Mouse (Mus musculus): ENCODE results near the gene Fignl1. TPM values are rescaled to one million over a fixed set of nuclear protein-coding genes. Genes with fewer than 3 reads are reported as not detected.

Fignl1 gene
- 89.3 and 93.2 TPM in 2 replicates for polyA plus RNA-seq (2011; ENCODE audit: insufficient read depth, insufficient read length, low read depth, missing spikeins)

DNA sequence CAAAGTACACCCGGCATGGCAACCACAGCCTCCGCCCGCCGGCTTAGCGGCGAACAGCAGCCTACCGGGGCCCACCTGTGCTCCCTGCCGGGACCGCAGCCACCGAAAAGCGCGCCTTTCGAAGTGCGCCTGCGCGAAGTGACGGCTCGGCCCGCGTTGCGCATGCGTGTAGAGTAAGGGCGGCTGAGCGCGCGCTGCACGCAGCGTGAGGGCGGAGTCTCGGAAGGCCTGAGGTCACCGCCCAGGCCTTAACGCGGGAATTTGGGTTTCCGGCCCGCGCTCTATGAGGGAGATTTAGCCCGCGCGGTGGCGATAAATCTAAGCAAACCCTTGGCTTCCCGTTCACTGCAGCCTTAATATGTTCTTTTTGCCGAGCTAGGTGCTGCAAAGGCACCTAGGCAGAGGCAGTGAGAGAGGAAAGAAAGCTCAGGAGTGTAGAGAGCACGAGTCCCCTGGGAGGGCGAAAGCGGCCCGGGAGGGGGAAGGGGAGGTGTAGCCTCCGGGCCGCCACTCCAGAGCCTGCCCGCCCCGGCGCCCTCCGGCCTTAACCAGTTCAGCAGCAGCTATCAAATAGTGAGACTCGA lies at the start of gene Fignl1:
Fignl1 (minus strand) TSS at position 143 of the 584 bp plus-strand sequence.
- peak within 1 kb of the TSS; percentile 82 for H3K4me3 ChIP-seq (ENCODE audit: low read depth, low read length)

GRCm38 (mm10) chr11:11856959-11857358 lies 48.2 kb upstream of the Fignl1 start:
- H3K9ac ChIP-seq (ENCODE audit: low read depth, poor library complexity, severe bottlenecking), result no peak overlapping the region
- no peak for TF ChIP-seq POLR2A (IDR thresholded peaks at IDR 0.05; ENCODE audit: insufficient read depth, low read length)
- no peak overlapping the region for H3K27ac ChIP-seq (ENCODE audit: insufficient read depth, low read length)
- H3K27me3 ChIP-seq (ENCODE audit: control insufficient read depth, insufficient read depth, low read length, poor library complexity, severe bottlenecking), result no peaks in the 10 kb centered on the region
- no peak overlapping the region for H3K4me3 ChIP-seq (ENCODE audit: low read depth, low read length)
- no peaks in the 10 kb centered on the region for H3K9me3 ChIP-seq (replicated peaks; ENCODE audit: control insufficient read depth, insufficient read depth, low read length, poor library complexity, severe bottlenecking)
- no peaks in the 10 kb centered on the region for H3K36me3 ChIP-seq (ENCODE audit: control insufficient read depth, insufficient read depth, low read length, poor library complexity, severe bottlenecking)
- peaks cover 3% of the 10 kb centered on the region for H3K4me1 ChIP-seq (ENCODE audit: control insufficient read depth, insufficient read depth, low read length)

More for the DNA sequence above, at the start of gene Fignl1:
- no peaks in the 10 kb centered on the region for H3K4me1 ChIP-seq (ENCODE audit: control insufficient read depth, insufficient read depth, low read length)
- H3K36me3 ChIP-seq (ENCODE audit: control insufficient read depth, insufficient read depth, low read length, poor library complexity, severe bottlenecking), result peaks cover 22% of the 10 kb centered on the region
- TF ChIP-seq EP300 (IDR thresholded peaks at IDR 0.05; ENCODE audit: insufficient read depth, low read depth, low read length), result no peak; the same call in 1 of the 2 replicates
- no peak for TF ChIP-seq CTCF (IDR thresholded peaks at IDR 0.05; ENCODE audit: low read depth, low read length)
- no peak for TF ChIP-seq POLR2A (IDR thresholded peaks at IDR 0.05; ENCODE audit: insufficient read depth, low read length)
- H3K9ac ChIP-seq (ENCODE audit: low read depth, poor library complexity, severe bottlenecking), result peak within 1 kb of the TSS; percentile 86
- no peaks in the 10 kb centered on the region for H3K9me3 ChIP-seq (replicated peaks; ENCODE audit: control insufficient read depth, insufficient read depth, low read length, poor library complexity, severe bottlenecking)
- H3K27me3 ChIP-seq (ENCODE audit: control insufficient read depth, insufficient read depth, low read length, poor library complexity, severe bottlenecking), result no peaks in the 10 kb centered on the region
- peak within 1 kb of the TSS; percentile 95 for H3K27ac ChIP-seq (ENCODE audit: insufficient read depth, low read length)

DNA sequence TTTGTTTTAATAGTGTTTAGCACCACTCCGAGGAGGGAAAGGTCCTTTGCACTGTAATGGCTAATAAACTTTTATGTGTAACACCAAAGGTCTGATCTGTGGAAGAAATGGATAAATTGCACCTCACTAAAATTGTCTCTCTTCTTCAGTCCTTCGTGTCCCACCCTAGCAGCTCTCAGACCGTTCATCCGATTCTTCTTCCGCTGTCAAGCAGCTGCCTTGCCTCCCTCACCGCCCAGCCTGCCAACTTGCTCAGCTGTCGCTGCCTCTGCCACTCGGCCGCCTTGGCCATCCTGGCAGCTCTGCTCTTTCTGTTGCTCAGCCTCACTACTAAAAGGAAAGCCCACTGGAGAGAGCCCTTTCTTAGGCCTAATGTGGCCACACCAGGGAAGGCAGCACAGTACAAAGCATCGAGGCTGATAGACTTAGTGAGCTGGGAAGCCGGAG lies 46.9 kb upstream of the Fignl1 start:
- Histone ChIP-seq H3K36me3 (ENCODE audit: control insufficient read depth, insufficient read depth, low read length, poor library complexity, severe bottlenecking) (no peaks in the 10 kb centered on the region), H3K27me3 (ENCODE audit: control insufficient read depth, insufficient read depth, low read length, poor library complexity, severe bottlenecking) (no peaks in the 10 kb centered on the region), H3K27ac (ENCODE audit: insufficient read depth, low read length) (no peak overlapping the region), H3K9me3 (replicated peaks; ENCODE audit: control insufficient read depth, insufficient read depth, low read length, poor library complexity, severe bottlenecking) (no peaks in the 10 kb centered on the region), H3K9ac (ENCODE audit: low read depth, poor library complexity, severe bottlenecking) (no peak overlapping the region), H3K4me1 (ENCODE audit: control insufficient read depth, insufficient read depth, low read length) (peaks cover 3% of the 10 kb centered on the region), H3K4me3 (ENCODE audit: low read depth, low read length) (peak overlapping the region; percentile 21)
- TF ChIP-seq CTCF (IDR thresholded peaks at IDR 0.05; ENCODE audit: low read depth, low read length) (no peak), POLR2A (IDR thresholded peaks at IDR 0.05; ENCODE audit: insufficient read depth, low read length) (no peak), EP300 (IDR thresholded peaks at IDR 0.05; ENCODE audit: insufficient read depth, low read depth, low read length) (no peak)

DNA sequence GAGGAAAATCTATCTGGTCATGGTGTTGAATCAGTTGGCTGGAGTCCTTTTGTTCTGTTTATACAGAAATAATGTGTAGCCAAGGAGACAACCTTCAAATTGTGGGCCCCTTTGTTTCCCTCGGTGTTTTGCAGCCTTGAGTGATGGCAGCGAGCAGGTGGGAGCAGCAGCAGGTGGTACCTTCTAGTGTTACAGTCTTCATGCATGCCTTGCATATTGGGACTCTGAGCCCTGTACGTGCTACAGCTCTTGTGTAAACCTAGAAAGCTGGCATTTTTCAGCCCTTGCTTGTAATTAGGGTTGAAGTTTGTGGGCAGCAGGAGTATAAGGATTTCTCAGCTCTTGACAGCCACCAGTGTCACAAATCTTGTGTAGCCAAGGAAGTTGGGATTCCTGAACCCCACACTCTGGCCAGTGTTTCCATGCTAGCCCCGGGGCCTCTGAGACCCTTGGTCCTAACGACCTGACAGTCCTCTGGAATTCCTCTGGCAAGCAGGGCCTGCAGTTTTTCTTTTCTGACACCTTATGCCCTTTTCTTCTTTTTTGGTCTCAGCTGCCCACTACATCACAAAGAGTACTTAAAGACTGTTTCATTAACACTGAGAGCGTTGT lies 46.4 kb upstream of the Fignl1 start:
- Histone ChIP-seq H3K9ac (ENCODE audit: low read depth, poor library complexity, severe bottlenecking) (no peak overlapping the region), H3K27ac (ENCODE audit: insufficient read depth, low read length) (0 out of 2 replicates have a peak overlapping the region, but pooled peaks have one; percentile 15), H3K9me3 (replicated peaks; ENCODE audit: control insufficient read depth, insufficient read depth, low read length, poor library complexity, severe bottlenecking) (no peaks in the 10 kb centered on the region), H3K4me3 (ENCODE audit: low read depth, low read length) (no peak overlapping the region), H3K27me3 (ENCODE audit: control insufficient read depth, insufficient read depth, low read length, poor library complexity, severe bottlenecking) (no peaks in the 10 kb centered on the region), H3K4me1 (ENCODE audit: control insufficient read depth, insufficient read depth, low read length) (peaks cover 3% of the 10 kb centered on the region), H3K36me3 (ENCODE audit: control insufficient read depth, insufficient read depth, low read length, poor library complexity, severe bottlenecking) (no peaks in the 10 kb centered on the region)
- no peak for TF ChIP-seq CTCF (IDR thresholded peaks at IDR 0.05; ENCODE audit: low read depth, low read length)
- TF ChIP-seq EP300 (IDR thresholded peaks at IDR 0.05; ENCODE audit: insufficient read depth, low read depth, low read length), result 0 out of 2 replicates have a peak, but pooled peaks have one; percentile 27
- TF ChIP-seq POLR2A (IDR thresholded peaks at IDR 0.05; ENCODE audit: insufficient read depth, low read length), result no peak

GRCm38 (mm10) chr11:11853731-11854461 lies 45.1 kb upstream of the Fignl1 start:
- Histone ChIP-seq H3K4me3 (ENCODE audit: low read depth, low read length) (no peak overlapping the region), H3K4me1 (ENCODE audit: control insufficient read depth, insufficient read depth, low read length) (peaks cover 3% of the 10 kb centered on the region), H3K9me3 (replicated peaks; ENCODE audit: control insufficient read depth, insufficient read depth, low read length, poor library complexity, severe bottlenecking) (no peaks in the 10 kb centered on the region), H3K27ac (ENCODE audit: insufficient read depth, low read length) (no peak overlapping the region), H3K9ac (ENCODE audit: low read depth, poor library complexity, severe bottlenecking) (no peak overlapping the region), H3K36me3 (ENCODE audit: control insufficient read depth, insufficient read depth, low read length, poor library complexity, severe bottlenecking) (no peaks in the 10 kb centered on the region), H3K27me3 (ENCODE audit: control insufficient read depth, insufficient read depth, low read length, poor library complexity, severe bottlenecking) (no peaks in the 10 kb centered on the region)
- TF ChIP-seq EP300 (IDR thresholded peaks at IDR 0.05; ENCODE audit: insufficient read depth, low read depth, low read length) (no peak), CTCF (IDR thresholded peaks at IDR 0.05; ENCODE audit: low read depth, low read length) (no peak), POLR2A (IDR thresholded peaks at IDR 0.05; ENCODE audit: insufficient read depth, low read length) (no peak)
